Mouse (Mus musculus): ENCODE data around the gene Epn2. TPM values are rescaled to one million over a fixed set of nuclear protein-coding genes. Genes with fewer than 3 reads are reported as not detected.

The Epn2 gene
- total and polyA plus RNA-seq, 3 experiments = 8.6 to 12.5 TPM; not detected in 1

GRCm38 (mm10) chr11:61478788-61479187 is 100.7 kb downstream of the Epn2 start:
- no peak for DNase-seq (ENCODE audit: low read depth, low spot score)
- H3K4me1 ChIP-seq (ENCODE audit: control insufficient read depth in 1 of 2, insufficient read depth in 2 of 2, low read length in 2 of 2) = 0 out of 4 replicates have a peak, but pooled peaks cover 0 to 5% of the 10 kb centered on the region in 2 experiments
- no peaks in the 10 kb centered on the region for H3K79me2 ChIP-seq (ENCODE audit: control insufficient read depth, insufficient read depth, low read length, poor library complexity)
- H3K27me3 ChIP-seq (ENCODE audit: control insufficient read depth in 1 of 2, insufficient read depth in 2 of 2, low read length in 2 of 2) = peaks cover 2 to 14% of the 10 kb centered on the region in 2 experiments
- H3K36me3 ChIP-seq (ENCODE audit: control insufficient read depth in 1 of 2, insufficient read depth in 2 of 2, low read length in 2 of 2) = no peaks in the 10 kb centered on the region
- H3K27ac ChIP-seq (ENCODE audit: control insufficient read depth, low read depth, low read length) = no peak overlapping the region
- TF ChIP-seq CHD1 (IDR thresholded peaks at IDR 0.05; ENCODE audit: low read depth, low read length) = no peak
- TF ChIP-seq TBP (IDR thresholded peaks at IDR 0.05; ENCODE audit: low read depth, low read length) = peak; percentile 77
- TF ChIP-seq USF2 (IDR thresholded peaks at IDR 0.05; ENCODE audit: borderline replicate concordance in 1 of 2, insufficient read depth in 1 of 2, low read depth in 1 of 2, low read length in 2 of 2) = no peak
- no peak for TF ChIP-seq EP300 (IDR thresholded peaks at IDR 0.05; ENCODE audit: low read depth in 1 of 2, low read length in 2 of 2)
- no peak for TF ChIP-seq HCFC1 (IDR thresholded peaks at IDR 0.05; ENCODE audit: low read depth, low read length)
- no peak overlapping the region for H3K4me3 ChIP-seq (ENCODE audit: control insufficient read depth in 1 of 2, insufficient read depth in 1 of 2, low read depth in 2 of 2, low read length in 2 of 2)
- H3K9me3 ChIP-seq (replicated peaks; ENCODE audit: insufficient read depth, low read length) = no peaks in the 10 kb centered on the region
- H3K9ac ChIP-seq (ENCODE audit: control insufficient read depth, low read depth, low read length, poor library complexity, severe bottlenecking) = no peak overlapping the region

- peaks cover 2 to 14% of the 10 kb centered on the region in 2 experiments for H3K27me3 ChIP-seq (ENCODE audit: control insufficient read depth in 1 of 2, insufficient read depth in 2 of 2, low read length in 2 of 2)
- no peaks in the 10 kb centered on the region for H3K9me3 ChIP-seq (replicated peaks; ENCODE audit: insufficient read depth, low read length)
- TF ChIP-seq ZNF384 (IDR thresholded peaks at IDR 0.05; ENCODE audit: low read depth, low read length) (no peak), NELFE (IDR thresholded peaks at IDR 0.05; ENCODE audit: low read depth, low read length) (no peak), MYC (IDR thresholded peaks at IDR 0.05; ENCODE audit: low read depth, low read length) (no peak), MAX (IDR thresholded peaks at IDR 0.05; ENCODE audit: low read length) (no peak), MAZ (IDR thresholded peaks at IDR 0.05; ENCODE audit: low read depth, low read length) (no peak), KAT2A (conservative IDR thresholded peaks at IDR 0.05; ENCODE audit: low read depth, low read length) (no peak), USF2 (IDR thresholded peaks at IDR 0.05; ENCODE audit: borderline replicate concordance in 1 of 2, insufficient read depth in 1 of 2, low read depth in 1 of 2, low read length in 2 of 2) (no peak), ZMIZ1 (IDR thresholded peaks at IDR 0.05; ENCODE audit: low read depth, low read length) (no peak), UBTF (IDR thresholded peaks at IDR 0.05; ENCODE audit: borderline replicate concordance, insufficient read depth, low read depth, low read length) (no peak), ELF1 (IDR thresholded peaks at IDR 0.05; ENCODE audit: low read depth, low read length) (no peak), RAD21 (IDR thresholded peaks at IDR 0.05; ENCODE audit: low read depth, low read length) (no peak)
- 0 out of 4 replicates have a peak, but pooled peaks cover 0 to 5% of the 10 kb centered on the region in 2 experiments for H3K4me1 ChIP-seq (ENCODE audit: control insufficient read depth in 1 of 2, insufficient read depth in 2 of 2, low read length in 2 of 2)
- H3K27ac ChIP-seq (ENCODE audit: control insufficient read depth, low read depth, low read length) = no peak overlapping the region
- no peak for DNase-seq (ENCODE audit: low read depth, low spot score)
- no peak overlapping the region for H3K4me3 ChIP-seq (ENCODE audit: control insufficient read depth in 1 of 2, insufficient read depth in 1 of 2, low read depth in 2 of 2, low read length in 2 of 2)
- no peak overlapping the region for H3K9ac ChIP-seq (ENCODE audit: control insufficient read depth, low read depth, low read length, poor library complexity, severe bottlenecking)
- H3K79me2 ChIP-seq (ENCODE audit: control insufficient read depth, insufficient read depth, low read length, poor library complexity) = no peaks in the 10 kb centered on the region
- no peaks in the 10 kb centered on the region for H3K36me3 ChIP-seq (ENCODE audit: control insufficient read depth in 1 of 2, insufficient read depth in 2 of 2, low read length in 2 of 2)
These were observed 101.7 kb downstream of the Epn2 start for GRCm38 (mm10) chr11:61477566-61478508.
